Mouse (Mus musculus) left cerebral cortex, adult 18-20 months (tissue): ENCODE results near the gene Spef1. TPM values are rescaled to one million over a fixed set of nuclear protein-coding genes. Genes with fewer than 3 reads are reported as not detected.
"Not testable (repeated sequence)": the region's sequence is repeated elsewhere in the genome, so short reads cannot be mapped to it uniquely, and the experiment has no call there.

ENCODE experiments used
- DNase-seq, 2 experiments: peaks; one replicate each; pipeline ENCODE4 v3.0.0; 2021 to 2022; ENCODE audit warnings: low spot score in 2 of 2, mixed read lengths in 1 of 2
- long read RNA-seq, 2 experiments: library from polyadenylated mRNA; stranded (forward); transcript quantifications; one replicate each; pipeline ENCODE4 v2.0.0; 2021
- total RNA-seq, 2 experiments: library from RNA; stranded (reverse); gene quantifications; 2 replicates each; pipeline ENCODE4 v1.2.3; 2021

Gene Spef1
- total RNA-seq, result 1 to 10 TPM; 7.6 to 9.2 TPM
- long read RNA-seq, experiment 1, transcript Spef1-202 (7 exons, 2,600 nt), result major isoform, 7 of 10 reads
- long read RNA-seq, experiment 1, partial matches to known transcripts, result 1 of 10 reads
- long read RNA-seq, experiment 1, other reads (novel, unspliced or antisense), result 2 of 10 reads
- long read RNA-seq, experiment 2, transcript Spef1-202 (7 exons, 2,600 nt), result major isoform, 6 of 12 reads
- long read RNA-seq, experiment 2, partial matches to known transcripts, result 1 of 12 reads
- long read RNA-seq, experiment 2, other reads (novel, unspliced or antisense), result 5 of 12 reads

- peak; percentile 73 to 84 for DNase-seq
Measured at GRCm38 (mm10) chr2:131186771-131187601, at the start of gene Spef1, which contains the start of gene Cdc25b. Spef1 (minus strand) TSS chr2:131187282. Cdc25b (plus strand) TSS chr2:131186949.

GRCm38 (mm10) chr2:131234970-131235635, 48.0 kb upstream of the Spef1 start:
- no peak for DNase-seq

GRCm38 (mm10) chr2:131234127-131234650, 47.1 kb upstream of the Spef1 start:
- no peak for DNase-seq

GRCm38 (mm10) chr2:131233307-131234126, 46.4 kb upstream of the Spef1 start, which contains the start of gene Mavs:
Mavs (plus strand) TSS chr2:131234063.
- peak; percentile 89 to 94 for DNase-seq

- DNase-seq, result no peak
Measured at GRCm38 (mm10) chr2:131232558-131232957, 45.5 kb upstream of the Spef1 start.

GRCm38 (mm10) chr2:131227243-131227642, 40.2 kb upstream of the Spef1 start:
- no peak for DNase-seq

GRCm38 (mm10) chr2:131226669-131227068, 39.6 kb upstream of the Spef1 start:
- DNase-seq, result not testable (repeated sequence)

- no peak for DNase-seq
Measured at GRCm38 (mm10) chr2:131225178-131225577, 38.1 kb upstream of the Spef1 start.

- no peak for DNase-seq
Measured at GRCm38 (mm10) chr2:131223569-131223968, 36.5 kb upstream of the Spef1 start.

GRCm38 (mm10) chr2:131222562-131222961, 35.5 kb upstream of the Spef1 start:
- DNase-seq, result no peak

- DNase-seq, result no peak
Measured at GRCm38 (mm10) chr2:131221853-131222515, 34.9 kb upstream of the Spef1 start.

GRCm38 (mm10) chr2:131220030-131220429, 32.9 kb upstream of the Spef1 start:
- DNase-seq, result no peak

- DNase-seq, result no peak
Measured at GRCm38 (mm10) chr2:131215941-131216858, 29.1 kb upstream of the Spef1 start.

- no peak for DNase-seq
Measured at GRCm38 (mm10) chr2:131213773-131214172, 26.7 kb upstream of the Spef1 start.

- peak in 1 of 2 experiments; percentile 13 for DNase-seq
Measured at GRCm38 (mm10) chr2:131211026-131211615, 24.0 kb upstream of the Spef1 start.

- DNase-seq, result peak; percentile 95 to 96
Measured at GRCm38 (mm10) chr2:131209969-131210792, 23.1 kb upstream of the Spef1 start.

- no peak for DNase-seq
Measured at GRCm38 (mm10) chr2:131209125-131209795, 22.2 kb upstream of the Spef1 start.
